Mouse (Mus musculus) stomach, embryonic 14.5 days (tissue): ENCODE results near the gene Chd8. TPM values are rescaled to one million over a fixed set of nuclear protein-coding genes. Genes with fewer than 3 reads are reported as not detected.

ENCODE experiments used
- ATAC-seq: fragments of 200-750 bp; cut with Nextera tagmentation; 2 replicates; pipeline ENCODE4 v1.8.0; 2017; ENCODE audit warnings: low read depth, moderate TSS enrichment; ENCODE audit not compliant: insufficient number of reproducible peaks, insufficient read depth, low FRiP score
- H3K27ac ChIP-seq: fragments of 300-500 bp; sonication (generic); 2 replicates; pipeline ENCODE4 v1.5.1; 2014; ENCODE audit warnings: mild to moderate bottlenecking, low read length, moderate library complexity, mixed read lengths
- H3K27me3 ChIP-seq: fragments of 300-500 bp; sonication (generic); 2 replicates; pipeline ENCODE4 v1.6.1; 2014; ENCODE audit warnings: low read length, control low read depth, mixed read lengths; ENCODE audit not compliant: control insufficient read depth, insufficient read depth
- H3K36me3 ChIP-seq: fragments of 300-500 bp; sonication (generic); 2 replicates; pipeline ENCODE4 v1.6.1; 2014; ENCODE audit warnings: mild to moderate bottlenecking, control low read depth, low read length, moderate library complexity, mixed read lengths; ENCODE audit not compliant: control insufficient read depth, insufficient read depth
- H3K4me1 ChIP-seq: fragments of 300-500 bp; sonication (generic); 2 replicates; pipeline ENCODE4 v1.6.1; 2014; ENCODE audit warnings: low read length, control low read depth, mixed read lengths; ENCODE audit not compliant: control insufficient read depth, insufficient read depth
- H3K4me2 ChIP-seq: fragments of 300-500 bp; sonication (generic); replicated peaks from 2 replicates; pipeline ENCODE4 v1.6.1; 2014; ENCODE audit warnings: low read depth, low read length, control low read depth
- H3K4me3 ChIP-seq: fragments of 300-500 bp; sonication (generic); 2 replicates; pipeline ENCODE4 v1.5.1; 2014; ENCODE audit warnings: low read depth, low read length, control low read depth
- H3K9ac ChIP-seq: fragments of 300-500 bp; sonication (generic); replicated peaks from 2 replicates; pipeline ENCODE4 v1.6.1; 2014; ENCODE audit warnings: low read depth, mild to moderate bottlenecking, control low read depth, low read length, moderate library complexity, mixed read lengths
- H3K9me3 ChIP-seq: fragments of 300-500 bp; sonication (generic); 2 replicates; pipeline ENCODE4 v1.6.1; 2016; ENCODE audit warnings: low read depth, low read length, control low read depth; ENCODE audit not compliant: control insufficient read depth
- WGBS: fragments of 180-500 bp; shearing (Covaris S2); extraction: QIAGEN DNeasy Blood & Tissue Kit; methylation state at CpG from one replicate; pipeline ENCODE4 v1.1.7; 2014; 5-methylcytosine and 5-hydroxymethylcytosine counted together
- polyA plus RNA-seq: library from polyadenylated mRNA; unstranded; fragments of >200 nt; fragmentation: Nextera tagmentation; extraction: Ambion mirVana; gene quantifications from 2 replicates; pipeline ENCODE4 v1.2.1, GENCODE M21; 2014

Chd8 gene
- polyA plus RNA-seq, 1 experiment from 2014 or later, result 49.7 TPM

DNA sequence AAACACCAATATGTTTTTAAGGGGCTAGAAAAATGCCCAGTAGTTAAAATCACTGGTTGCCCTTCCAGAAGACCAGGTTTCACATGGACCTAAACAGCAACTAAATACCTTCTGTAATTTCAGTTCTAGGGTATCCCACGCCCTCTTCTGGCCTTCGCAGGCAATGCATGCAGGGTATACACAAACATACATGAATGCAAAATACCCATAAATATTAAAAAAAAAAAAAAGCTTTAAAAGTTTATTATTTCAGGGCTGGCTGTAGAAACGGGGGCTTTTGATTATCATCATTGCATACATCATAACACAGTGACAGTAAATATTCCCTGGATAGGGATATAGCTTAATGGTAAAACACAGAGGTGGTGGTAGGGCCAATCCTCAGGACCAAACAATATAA lies 61.9 kb downstream of the Chd8 start:
- no peak overlapping the region for H3K27ac ChIP-seq
- peak overlapping the region; percentile 80 for H3K4me2 ChIP-seq
- no peak overlapping the region for H3K9ac ChIP-seq
- peak overlapping the region; percentile 97 for H3K4me3 ChIP-seq
- 0 out of 2 replicates have a peak, but pooled peaks cover 13% of the 10 kb centered on the region for H3K4me1 ChIP-seq
- 12% methylated on average over 3 of the region's 3 CpGs for WGBS
- H3K27me3 ChIP-seq, result no peaks in the 10 kb centered on the region
- no peaks in the 10 kb centered on the region for H3K9me3 ChIP-seq
- ATAC-seq, result no peak
- peaks cover 19% of the 10 kb centered on the region for H3K36me3 ChIP-seq

DNA sequence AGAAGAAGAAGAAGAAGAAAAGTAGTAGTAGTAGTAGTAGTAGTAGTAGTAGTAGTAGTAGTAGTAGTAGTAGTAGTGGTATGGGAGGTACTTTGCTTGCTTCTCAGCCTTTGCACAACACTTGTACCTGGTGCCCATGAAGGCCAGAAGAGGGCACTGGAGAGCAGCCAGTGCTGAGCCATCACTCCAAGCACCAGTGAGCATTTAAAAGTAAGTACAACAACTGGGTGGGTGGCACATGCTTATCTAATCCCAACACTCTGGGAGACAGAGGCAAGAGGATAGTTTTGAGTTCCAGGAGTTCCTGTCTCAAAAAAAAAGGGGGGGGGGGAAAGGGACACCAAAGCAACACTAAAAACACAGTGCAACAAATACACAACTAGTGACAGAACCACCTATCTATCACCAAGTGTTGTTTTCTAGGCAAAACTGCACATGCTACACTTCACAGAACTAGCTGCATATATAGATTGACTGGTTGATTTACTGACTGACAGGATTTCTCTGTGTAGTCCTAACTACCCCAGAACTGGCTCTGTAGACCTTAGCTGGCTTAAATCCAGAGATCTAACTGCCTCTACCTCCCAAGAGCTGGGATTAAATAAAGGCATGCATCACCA lies 66.7 kb downstream of the Chd8 start:
- H3K9ac ChIP-seq, result no peak overlapping the region
- no peaks in the 10 kb centered on the region for H3K27me3 ChIP-seq
- H3K36me3 ChIP-seq, result peaks cover 2% of the 10 kb centered on the region; the same call in 1 of the 2 replicates
- H3K4me1 ChIP-seq, result 0 out of 2 replicates have a peak, but pooled peaks cover 7% of the 10 kb centered on the region
- no peak for ATAC-seq
- H3K27ac ChIP-seq, result no peak overlapping the region
- no peak overlapping the region for H3K4me3 ChIP-seq
- no peak overlapping the region for H3K4me2 ChIP-seq
- no peaks in the 10 kb centered on the region for H3K9me3 ChIP-seq

- no peak overlapping the region for H3K27ac ChIP-seq
- no peaks in the 10 kb centered on the region for H3K9me3 ChIP-seq
- H3K27me3 ChIP-seq, result no peaks in the 10 kb centered on the region
- ATAC-seq, result no peak
- no peak overlapping the region for H3K4me2 ChIP-seq
- H3K4me3 ChIP-seq, result no peak overlapping the region
- no peaks in the 10 kb centered on the region for H3K4me1 ChIP-seq
- 76% methylated on average over 2 of the region's 2 CpGs for WGBS
- peaks cover 2% of the 10 kb centered on the region; the same call in 1 of the 2 replicates for H3K36me3 ChIP-seq
- H3K9ac ChIP-seq, result no peak overlapping the region
Observed at GRCm38 (mm10) chr14:52189519-52189918, 68.1 kb downstream of the Chd8 start.

- Histone ChIP-seq H3K4me2 (no peak overlapping the region), H3K9me3 (no peaks in the 10 kb centered on the region), H3K27me3 (no peaks in the 10 kb centered on the region), H3K4me3 (no peak overlapping the region), H3K27ac (no peak overlapping the region), H3K4me1 (no peaks in the 10 kb centered on the region), H3K9ac (no peak overlapping the region), H3K36me3 (peaks cover 2% of the 10 kb centered on the region; the same call in 1 of the 2 replicates)
- WGBS, result 95% methylated on average over 1 of the region's 1 CpGs
- ATAC-seq, result no peak
Observed at GRCm38 (mm10) chr14:52188788-52189187, 68.8 kb downstream of the Chd8 start.

DNA sequence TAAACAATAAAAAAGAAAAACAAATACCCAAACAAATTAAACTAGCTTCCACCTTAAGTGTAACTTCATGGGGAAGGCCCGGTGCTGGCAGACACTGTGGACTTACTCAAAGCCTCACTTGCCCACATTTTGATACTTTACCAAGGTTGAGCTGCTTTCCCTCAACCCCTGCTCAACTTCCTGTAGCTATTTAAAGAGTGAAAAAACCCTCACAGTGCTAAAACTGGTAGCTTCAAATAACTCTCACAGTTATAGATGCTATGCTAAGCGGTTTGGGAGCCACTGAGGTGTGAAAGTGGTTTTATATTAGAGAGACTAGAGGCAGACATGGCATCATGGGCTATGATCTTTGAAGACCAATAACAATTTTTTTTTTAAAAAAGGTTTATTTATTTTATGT lies 91.0 kb downstream of the Chd8 start:
- H3K4me3 ChIP-seq, result no peak overlapping the region
- no peak for ATAC-seq
- 94% methylated on average over 2 of the region's 2 CpGs for WGBS
- no peaks in the 10 kb centered on the region for H3K4me1 ChIP-seq
- no peak overlapping the region for H3K4me2 ChIP-seq
- no peaks in the 10 kb centered on the region for H3K9me3 ChIP-seq
- H3K9ac ChIP-seq, result no peak overlapping the region
- H3K36me3 ChIP-seq, result peaks cover 60% of the 10 kb centered on the region
- H3K27ac ChIP-seq, result no peak overlapping the region
- H3K27me3 ChIP-seq, result no peaks in the 10 kb centered on the region

DNA sequence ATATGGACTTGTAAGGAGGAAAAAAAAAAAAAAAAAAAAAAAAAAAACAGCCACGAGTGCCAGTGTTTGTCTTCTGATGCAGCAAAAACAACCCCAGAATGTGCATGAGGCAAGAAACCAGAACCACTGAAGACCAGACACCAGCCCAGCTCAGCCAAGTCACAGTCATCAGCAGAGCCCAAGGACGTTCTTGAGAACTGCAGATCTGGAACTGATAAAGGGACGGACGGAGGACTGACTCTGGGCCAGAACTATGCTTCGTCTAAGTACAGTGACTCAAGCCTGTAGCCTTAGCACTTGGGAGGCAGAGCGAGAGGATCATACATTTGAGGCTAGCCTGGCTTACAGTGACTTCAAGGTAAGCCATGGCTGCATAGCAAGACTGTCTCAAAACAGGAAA lies 96.7 kb downstream of the Chd8 start:
- no peaks in the 10 kb centered on the region for H3K4me1 ChIP-seq
- H3K4me3 ChIP-seq, result no peak overlapping the region
- H3K4me2 ChIP-seq, result no peak overlapping the region
- H3K9ac ChIP-seq, result no peak overlapping the region
- H3K27ac ChIP-seq, result no peak overlapping the region
- H3K36me3 ChIP-seq, result peaks cover 63% of the 10 kb centered on the region
- no peak for ATAC-seq
- no peaks in the 10 kb centered on the region for H3K9me3 ChIP-seq
- 87% methylated on average over 6 of the region's 6 CpGs for WGBS
- no peaks in the 10 kb centered on the region for H3K27me3 ChIP-seq

DNA sequence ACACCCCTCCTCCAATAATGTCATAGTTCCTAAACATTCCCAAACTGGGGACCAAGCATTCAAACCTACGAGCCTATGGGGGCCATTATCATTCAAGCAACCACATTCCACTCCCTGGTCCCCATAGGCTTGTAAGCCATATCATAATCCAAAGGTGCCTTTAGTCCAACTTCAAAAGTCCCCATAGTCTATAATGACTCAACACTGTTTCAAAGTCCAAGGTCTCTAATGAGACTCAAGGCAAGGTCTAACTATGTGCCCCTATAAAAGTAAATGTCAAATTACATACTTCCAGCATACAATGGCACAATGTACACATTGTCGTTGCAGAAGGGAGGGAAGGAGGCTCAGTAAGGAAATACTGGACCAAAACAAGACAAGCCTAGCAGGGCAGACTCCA lies 102.6 kb downstream of the Chd8 start:
- H3K9ac ChIP-seq, result no peak overlapping the region
- no peak overlapping the region for H3K27ac ChIP-seq
- H3K36me3 ChIP-seq, result peaks cover 16% of the 10 kb centered on the region
- H3K27me3 ChIP-seq, result no peaks in the 10 kb centered on the region
- ATAC-seq, result no peak
- H3K9me3 ChIP-seq, result no peaks in the 10 kb centered on the region
- H3K4me3 ChIP-seq, result no peak overlapping the region
- no peaks in the 10 kb centered on the region for H3K4me1 ChIP-seq
- WGBS, result 77% methylated on average over 2 of the region's 2 CpGs
- no peak overlapping the region for H3K4me2 ChIP-seq

DNA sequence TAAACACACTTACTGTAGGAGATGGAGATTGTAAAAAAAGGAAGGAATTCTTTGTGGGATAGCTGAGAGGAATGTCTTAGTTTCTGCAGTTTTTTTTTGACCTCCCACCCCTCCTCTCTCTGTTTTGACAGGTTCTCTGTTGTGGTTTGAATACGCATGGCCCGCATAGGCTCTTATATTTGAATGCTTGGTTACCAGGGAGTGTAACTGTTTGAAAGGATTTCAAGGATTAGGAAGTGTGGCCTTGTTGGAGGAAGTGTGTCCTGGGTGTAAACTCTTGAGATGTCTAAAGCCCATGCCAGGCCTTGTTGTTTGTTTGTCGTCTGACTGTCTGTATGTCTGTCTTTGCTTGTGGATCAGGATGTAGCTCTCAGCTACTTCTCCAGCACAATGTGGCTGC lies 105.0 kb downstream of the Chd8 start:
- Histone ChIP-seq H3K9me3 (no peaks in the 10 kb centered on the region), H3K27ac (no peak overlapping the region), H3K36me3 (no peaks in the 10 kb centered on the region), H3K27me3 (no peaks in the 10 kb centered on the region), H3K4me3 (no peak overlapping the region), H3K9ac (no peak overlapping the region), H3K4me1 (no peaks in the 10 kb centered on the region), H3K4me2 (no peak overlapping the region)
- ATAC-seq, result no peak
- WGBS, result 58% methylated on average over 3 of the region's 3 CpGs

DNA sequence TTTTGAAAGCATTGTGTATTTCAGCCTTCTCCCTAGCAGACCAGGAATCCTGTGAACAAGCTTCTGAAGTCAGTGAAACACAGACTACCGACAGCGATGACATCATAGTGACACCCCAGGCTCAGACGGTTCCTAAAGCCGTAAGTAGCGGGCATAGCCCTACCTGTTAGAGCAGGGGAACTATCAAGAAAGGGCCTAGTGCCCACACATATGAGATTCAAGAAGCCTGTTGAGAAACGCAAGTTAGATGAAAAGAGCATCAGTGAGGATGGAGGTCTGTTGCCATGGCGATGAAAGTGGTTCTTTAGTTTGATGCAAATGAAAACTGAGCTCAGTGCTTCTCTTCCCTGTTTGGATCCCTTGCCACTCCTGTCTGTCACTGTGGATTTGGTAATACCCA lies 105.4 kb downstream of the Chd8 start:
- Histone ChIP-seq H3K36me3 (no peaks in the 10 kb centered on the region), H3K9me3 (no peaks in the 10 kb centered on the region), H3K27ac (no peak overlapping the region), H3K9ac (no peak overlapping the region), H3K4me2 (no peak overlapping the region), H3K4me3 (no peak overlapping the region), H3K4me1 (no peaks in the 10 kb centered on the region), H3K27me3 (no peaks in the 10 kb centered on the region)
- 39% methylated on average over 7 of the region's 7 CpGs for WGBS
- ATAC-seq, result no peak
